Mouse (Mus musculus): ENCODE results near the gene Gdf15.
A peak's percentile ranks its signal among the peaks of the same experiment; 100 is the strongest.

GRCm38 (mm10) chr8:70607898-70608748 is 24.1 kb downstream of the Gdf15 start:
- TF ChIP-seq CTCF (IDR thresholded peaks at IDR 0.05; ENCODE audit: low read depth), result no peak
- 0 out of 2 replicates have a peak, but pooled peaks have one; percentile 30 for TF ChIP-seq EP300 (IDR thresholded peaks at IDR 0.05; ENCODE audit: low read depth)
